Mouse (Mus musculus) limb, embryonic 12.5 days (tissue): ENCODE measurements around the gene Gm21970. TPM values are rescaled to one million over a fixed set of nuclear protein-coding genes. Genes with fewer than 3 reads are reported as not detected.
A peak's percentile ranks its signal among the peaks of the same experiment; 100 is the strongest.

Experiments used
- ATAC-seq: fragments of 200-750 bp; cut with Nextera tagmentation; 2 replicates; pipeline ENCODE4 v1.8.0; 2017; ENCODE audit warnings: low read depth, moderate TSS enrichment; ENCODE audit not compliant: insufficient number of reproducible peaks, insufficient read depth, low FRiP score, low TSS enrichment
- H3K27ac ChIP-seq: fragments of 300-500 bp; sonication (generic); 2 replicates; pipeline ENCODE4 v1.5.1; 2016; ENCODE audit warnings: mild to moderate bottlenecking, moderate library complexity
- H3K27me3 ChIP-seq: fragments of 300-500 bp; sonication (generic); 2 replicates; pipeline ENCODE4 v1.6.1; 2016; ENCODE audit warnings: mild to moderate bottlenecking, moderate library complexity
- H3K36me3 ChIP-seq: fragments of 300-500 bp; sonication (generic); 2 replicates; pipeline ENCODE4 v1.6.1; 2016; ENCODE audit warnings: mild to moderate bottlenecking, moderate library complexity
- H3K4me1 ChIP-seq: fragments of 300-500 bp; sonication (generic); replicated peaks from 2 replicates; pipeline ENCODE4 v1.6.1; 2016
- H3K4me2 ChIP-seq: fragments of 300-500 bp; sonication (generic); 2 replicates; pipeline ENCODE4 v1.6.1; 2016; ENCODE audit warnings: mild to moderate bottlenecking, moderate library complexity
- H3K4me3 ChIP-seq: fragments of 300-500 bp; sonication (generic); replicated peaks from 2 replicates; pipeline ENCODE4 v1.5.1; 2016; ENCODE audit warnings: mild to moderate bottlenecking
- H3K9ac ChIP-seq: fragments of 300-500 bp; sonication (generic); replicated peaks from 2 replicates; pipeline ENCODE4 v1.6.1; 2016; ENCODE audit warnings: mild to moderate bottlenecking, moderate library complexity
- H3K9me3 ChIP-seq: fragments of 300-500 bp; sonication (generic); 2 replicates; pipeline ENCODE4 v1.6.1; 2016; ENCODE audit warnings: mild to moderate bottlenecking, moderate library complexity
- WGBS: fragments of 180-500 bp; shearing (Covaris S2); methylation state at CpG from one replicate; pipeline ENCODE4 v1.1.7; 2016; 5-methylcytosine and 5-hydroxymethylcytosine counted together
- polyA plus RNA-seq: library from polyadenylated mRNA; unstranded; fragments of >200 nt; fragmentation: Nextera tagmentation; extraction: Ambion mirVana; gene quantifications from 2 replicates; pipeline ENCODE4 v1.2.1, GENCODE M21; 2016

The Gm21970 gene
- polyA plus RNA-seq, 1 experiment from 2014 or later, result not detected

GRCm38 (mm10) chr16:91373473-91374252, 17.9 kb upstream of the Gm21970 start:
- ATAC-seq, result 0 out of 2 replicates have a peak, but pooled peaks have one; percentile 15
- peak overlapping the region; percentile 94 for H3K27ac ChIP-seq
- peaks cover 11% of the 10 kb centered on the region; the same call in 1 of the 2 replicates for H3K36me3 ChIP-seq
- peak overlapping the region; percentile 86 for H3K4me3 ChIP-seq
- 42% methylated on average over 12 of the region's 13 CpGs for WGBS
- H3K4me1 ChIP-seq, result peaks cover 12% of the 10 kb centered on the region
- no peaks in the 10 kb centered on the region for H3K27me3 ChIP-seq
- peak overlapping the region; percentile 76 for H3K4me2 ChIP-seq
- peak overlapping the region; percentile 92 for H3K9ac ChIP-seq
- H3K9me3 ChIP-seq, result no peaks in the 10 kb centered on the region

- no peak for ATAC-seq
- 90% methylated on average over 3 of the region's 3 CpGs for WGBS
- H3K4me3 ChIP-seq, result peak overlapping the region; percentile 86; the same call in 1 of the 2 replicates
These were observed 17.3 kb upstream of the Gm21970 start for GRCm38 (mm10) chr16:91374253-91374634.

GRCm38 (mm10) chr16:91376701-91377100, 14.8 kb upstream of the Gm21970 start:
- no peak overlapping the region for H3K4me3 ChIP-seq
- peaks cover 20% of the 10 kb centered on the region for H3K4me1 ChIP-seq
- WGBS, result 92% methylated on average over 10 of the region's 10 CpGs
- no peak overlapping the region for H3K27ac ChIP-seq
- peaks cover 12% of the 10 kb centered on the region; the same call in 1 of the 2 replicates for H3K36me3 ChIP-seq
- no peaks in the 10 kb centered on the region for H3K27me3 ChIP-seq
- no peak overlapping the region for H3K9ac ChIP-seq
- ATAC-seq, result no peak
- H3K4me2 ChIP-seq, result no peak overlapping the region
- no peaks in the 10 kb centered on the region for H3K9me3 ChIP-seq

More at GRCm38 (mm10) chr16:91374253-91374634, 17.3 kb upstream of the Gm21970 start:
- Histone ChIP-seq H3K9ac (no peak overlapping the region), H3K27ac (no peak overlapping the region), H3K4me2 (peak overlapping the region; percentile 76), H3K9me3 (no peaks in the 10 kb centered on the region), H3K4me1 (peaks cover 18% of the 10 kb centered on the region), H3K36me3 (peaks cover 11% of the 10 kb centered on the region; the same call in 1 of the 2 replicates), H3K27me3 (no peaks in the 10 kb centered on the region)

DNA sequence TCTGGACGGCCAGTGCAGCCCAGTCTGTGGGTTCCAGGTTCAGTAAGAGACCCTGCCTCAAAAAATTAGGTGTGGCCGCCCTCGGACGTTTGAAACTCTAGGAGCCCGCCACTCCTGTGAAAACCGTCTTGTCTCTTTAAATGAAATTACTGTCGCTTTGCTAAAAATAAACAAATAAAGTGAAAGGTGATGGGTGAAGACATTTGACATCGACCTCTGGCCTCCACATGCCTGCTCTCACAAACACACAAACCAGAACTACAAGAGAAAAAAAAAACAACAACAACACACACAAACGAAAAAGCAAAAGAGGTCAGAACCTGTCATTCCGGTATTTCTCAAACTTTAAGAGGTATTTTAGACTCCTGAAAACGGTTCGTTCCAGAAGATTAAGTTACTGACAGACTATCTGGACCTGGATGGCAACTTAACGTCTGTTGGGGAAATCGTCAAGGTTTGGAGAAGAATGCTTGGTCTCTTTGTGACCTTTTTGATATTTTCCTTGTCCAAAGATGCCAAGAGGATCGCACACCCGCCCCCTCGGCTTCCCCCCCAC, 13.0 kb upstream of the Gm21970 start:
- no peak for ATAC-seq
- Histone ChIP-seq H3K4me2 (peak overlapping the region; percentile 19; the same call in 1 of the 2 replicates), H3K4me3 (no peak overlapping the region)

GRCm38 (mm10) chr16:91378991-91379390, 12.5 kb upstream of the Gm21970 start:
- Histone ChIP-seq H3K9me3 (no peaks in the 10 kb centered on the region), H3K4me2 (peak overlapping the region; percentile 19; the same call in 1 of the 2 replicates), H3K9ac (no peak overlapping the region), H3K36me3 (peaks cover 24% of the 10 kb centered on the region; the same call in 1 of the 2 replicates), H3K27me3 (no peaks in the 10 kb centered on the region), H3K27ac (peak overlapping the region; percentile 73), H3K4me3 (no peak overlapping the region), H3K4me1 (peaks cover 13% of the 10 kb centered on the region)
- WGBS, result 28% methylated on average over 9 of the region's 9 CpGs
- no peak for ATAC-seq

More for the DNA sequence above, 13.0 kb upstream of the Gm21970 start:
- WGBS, result 56% methylated on average over 17 of the region's 17 CpGs
- Histone ChIP-seq H3K27ac (peak overlapping the region; percentile 73), H3K9me3 (no peaks in the 10 kb centered on the region), H3K36me3 (peaks cover 19% of the 10 kb centered on the region; the same call in 1 of the 2 replicates), H3K9ac (no peak overlapping the region), H3K27me3 (no peaks in the 10 kb centered on the region), H3K4me1 (peaks cover 18% of the 10 kb centered on the region)

DNA sequence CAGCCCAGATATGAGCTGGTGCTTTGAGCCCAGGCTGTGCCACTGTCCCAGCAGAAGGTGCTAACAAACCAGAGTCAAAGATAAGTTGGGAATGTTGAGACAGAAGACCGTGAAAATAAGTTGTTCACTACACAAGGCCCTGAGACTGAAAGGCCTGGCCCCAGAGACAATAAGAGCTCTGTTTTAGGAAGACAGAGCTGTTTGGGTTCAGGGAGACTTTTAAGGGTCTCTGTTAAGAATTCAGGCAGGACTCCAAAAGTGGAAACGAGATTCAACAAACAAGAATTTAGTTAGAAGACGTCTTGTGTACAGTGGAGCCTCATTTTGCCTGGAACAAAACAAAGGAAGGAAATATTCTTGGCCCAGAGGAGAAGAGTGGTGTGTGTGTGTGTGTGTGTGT, 12.1 kb upstream of the Gm21970 start:
- WGBS, result 66% methylated on average over 3 of the region's 3 CpGs

DNA sequence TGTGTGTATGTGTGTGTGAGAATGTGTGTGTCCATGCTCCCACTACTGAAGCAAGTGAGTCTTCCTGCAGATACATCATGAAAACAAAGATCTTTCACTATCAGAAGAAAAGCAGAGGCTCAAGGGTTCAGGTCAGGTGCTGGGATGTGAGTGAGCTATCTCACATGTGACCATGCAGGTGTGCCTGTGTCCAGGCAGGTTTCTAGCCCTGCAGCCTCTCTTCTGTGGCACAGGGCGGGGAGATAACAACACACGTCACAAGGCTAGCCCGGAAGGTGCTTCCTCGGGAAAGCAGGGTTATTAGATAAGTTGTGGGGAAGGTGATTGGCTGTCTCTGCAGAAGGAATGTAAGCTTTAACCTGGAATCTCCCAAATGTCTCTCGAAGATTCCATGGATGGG, 11.4 kb upstream of the Gm21970 start:
- ATAC-seq, result no peak
- no peak overlapping the region for H3K9ac ChIP-seq
- H3K4me3 ChIP-seq, result no peak overlapping the region
- H3K4me2 ChIP-seq, result no peak overlapping the region
- peaks cover 30% of the 10 kb centered on the region for H3K36me3 ChIP-seq
- no peak overlapping the region for H3K27ac ChIP-seq
- H3K27me3 ChIP-seq, result no peaks in the 10 kb centered on the region
- 76% methylated on average over 5 of the region's 5 CpGs for WGBS
- no peaks in the 10 kb centered on the region for H3K9me3 ChIP-seq
- peaks cover 10% of the 10 kb centered on the region for H3K4me1 ChIP-seq

More for the DNA sequence above, 12.1 kb upstream of the Gm21970 start:
- Histone ChIP-seq H3K4me2 (no peak overlapping the region), H3K4me1 (peaks cover 10% of the 10 kb centered on the region), H3K27me3 (no peaks in the 10 kb centered on the region), H3K36me3 (peaks cover 27% of the 10 kb centered on the region), H3K9ac (no peak overlapping the region), H3K9me3 (no peaks in the 10 kb centered on the region), H3K4me3 (no peak overlapping the region), H3K27ac (peak overlapping the region; percentile 73)
- ATAC-seq, result no peak

DNA sequence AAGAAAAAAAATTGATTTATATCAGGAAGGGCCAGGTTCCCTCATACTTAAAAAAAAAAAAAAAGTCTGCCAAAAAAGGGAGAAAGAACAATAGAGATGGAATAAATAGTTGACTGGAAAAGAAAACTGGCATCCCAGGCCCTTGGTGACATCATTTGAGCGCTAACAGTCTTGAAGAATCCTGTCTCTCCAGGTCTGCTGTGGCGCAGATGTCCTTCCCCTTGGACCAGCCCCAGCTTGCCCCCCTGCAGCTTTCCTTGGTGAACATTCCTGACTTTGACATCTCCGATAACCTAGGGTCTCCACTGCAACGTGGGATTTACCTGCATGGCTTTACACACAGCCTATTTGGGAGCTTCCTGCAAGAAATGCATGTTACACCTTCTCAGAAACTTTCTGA, 9.9 kb upstream of the Gm21970 start:
- ATAC-seq, result no peak
- no peak overlapping the region for H3K9ac ChIP-seq
- peaks cover 36% of the 10 kb centered on the region for H3K36me3 ChIP-seq
- H3K9me3 ChIP-seq, result no peaks in the 10 kb centered on the region
- no peak overlapping the region for H3K27ac ChIP-seq
- no peak overlapping the region for H3K4me3 ChIP-seq
- 86% methylated on average over 4 of the region's 4 CpGs for WGBS
- no peaks in the 10 kb centered on the region for H3K27me3 ChIP-seq
- H3K4me1 ChIP-seq, result peaks cover 10% of the 10 kb centered on the region
- no peak overlapping the region for H3K4me2 ChIP-seq

- Histone ChIP-seq H3K9ac (no peak overlapping the region), H3K27ac (no peak overlapping the region), H3K36me3 (peaks cover 40% of the 10 kb centered on the region), H3K9me3 (no peaks in the 10 kb centered on the region), H3K4me3 (no peak overlapping the region), H3K4me1 (peaks cover 10% of the 10 kb centered on the region), H3K4me2 (no peak overlapping the region), H3K27me3 (no peaks in the 10 kb centered on the region)
- ATAC-seq, result no peak
- WGBS, result 90% methylated on average over 9 of the region's 9 CpGs
These were observed 9.2 kb upstream of the Gm21970 start for GRCm38 (mm10) chr16:91382261-91382790.

DNA sequence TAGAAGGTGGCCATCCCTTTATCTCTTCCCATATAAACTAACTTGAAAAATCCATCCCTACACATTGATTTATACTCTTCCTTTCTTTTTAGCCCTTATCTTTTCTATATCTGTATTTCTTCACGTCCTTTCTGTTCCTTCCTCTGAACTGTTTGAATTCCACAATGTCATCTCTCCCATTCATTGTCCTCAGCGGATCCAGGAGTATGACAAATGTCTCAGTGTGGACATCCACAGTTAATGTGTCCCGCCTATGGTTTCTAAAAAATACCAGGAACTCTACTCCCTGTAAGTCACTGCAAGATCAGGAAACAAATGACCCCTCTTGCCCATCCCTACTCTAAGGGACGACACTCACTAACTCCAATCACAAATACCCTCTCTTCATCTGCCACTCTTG, 7.3 kb upstream of the Gm21970 start:
- no peak overlapping the region for H3K27ac ChIP-seq
- WGBS, result 89% methylated on average over 4 of the region's 4 CpGs
- H3K4me3 ChIP-seq, result no peak overlapping the region
- no peak overlapping the region for H3K9ac ChIP-seq
- H3K9me3 ChIP-seq, result peaks cover 1% of the 10 kb centered on the region; the same call in 1 of the 2 replicates
- no peak for ATAC-seq
- H3K4me2 ChIP-seq, result no peak overlapping the region
- H3K36me3 ChIP-seq, result peaks cover 59% of the 10 kb centered on the region
- no peaks in the 10 kb centered on the region for H3K27me3 ChIP-seq
- H3K4me1 ChIP-seq, result peaks cover 2% of the 10 kb centered on the region

GRCm38 (mm10) chr16:91385621-91386020, 5.9 kb upstream of the Gm21970 start:
- H3K27ac ChIP-seq, result no peak overlapping the region
- no peak for ATAC-seq
- H3K9me3 ChIP-seq, result peaks cover 3% of the 10 kb centered on the region; the same call in 1 of the 2 replicates
- H3K27me3 ChIP-seq, result no peaks in the 10 kb centered on the region
- H3K4me2 ChIP-seq, result no peak overlapping the region
- peaks cover 69% of the 10 kb centered on the region for H3K36me3 ChIP-seq
- H3K9ac ChIP-seq, result no peak overlapping the region
- H3K4me1 ChIP-seq, result no peaks in the 10 kb centered on the region
- no peak overlapping the region for H3K4me3 ChIP-seq
- 59% methylated on average over 10 of the region's 10 CpGs for WGBS
